Mouse (Mus musculus) E14TG2a.4 (cell line): ENCODE measurements around the gene Shroom1.

ENCODE experiments used
- CTCF ChIP-seq: conservative IDR thresholded peaks from 2 replicates; pipeline ENCODE4 v1.5.1; 2014; ENCODE audit warnings: low read length
- POU5F1 ChIP-seq: IDR thresholded peaks from 2 replicates; pipeline ENCODE4 v1.6.1; 2014; ENCODE audit warnings: low read length, borderline replicate concordance

- TF ChIP-seq CTCF = no peak
- no peak for TF ChIP-seq POU5F1
Measured at GRCm38 (mm10) chr11:53500569-53500968, 43.6 kb downstream of the Shroom1 start.
